Mouse (Mus musculus) left cerebral cortex, adult 11 months (tissue): ENCODE measurements around the gene Sult6b2.

ENCODE experiments used
- DNase-seq: peaks from one replicate; pipeline ENCODE4 v3.0.0; 2022; ENCODE audit warnings: low spot score

The Sult6b2 gene

GRCm38 (mm10) chr6:142738225-142738624, 66.1 kb downstream of the Sult6b2 start:
- DNase-seq: no peak

- no peak for DNase-seq
Observed at GRCm38 (mm10) chr6:142735302-142736005, 68.8 kb downstream of the Sult6b2 start.
